Mouse (Mus musculus): ENCODE results near the gene Ankrd13a.

GRCm38 (mm10) chr5:114813525-114814181, 39.2 kb downstream of the Ankrd13a start:
- TF ChIP-seq POLR2A (IDR thresholded peaks at IDR 0.05; ENCODE audit: control insufficient read depth, extremely low read depth, insufficient read depth, low read length, poor library complexity) (peak; percentile 62), CTCF (IDR thresholded peaks at IDR 0.05; ENCODE audit: borderline replicate concordance, control insufficient read depth, extremely low read depth, insufficient read depth, low read length, poor library complexity) (no peak)

Measured in thymus, adult 2 months (tissue).